Mouse (Mus musculus) small intestine, adult 2 months (tissue): ENCODE data around the gene Llgl1. TPM values are rescaled to one million over a fixed set of nuclear protein-coding genes. Genes with fewer than 3 reads are reported as not detected.

ENCODE experiments used
- H3K27ac ChIP-seq: fragments of 200-500 bp; 2 replicates; pipeline ENCODE4 v1.5.1; 2012; ENCODE audit warnings: low read depth, low read length, control low read depth, inconsistent platforms; ENCODE audit not compliant: insufficient read depth
- H3K27me3 ChIP-seq: fragments of 200-500 bp; 2 replicates; pipeline ENCODE4 v1.6.1; 2012; ENCODE audit warnings: mild to moderate bottlenecking, moderate library complexity, low read length, inconsistent platforms; ENCODE audit not compliant: control insufficient read depth, insufficient read depth
- H3K36me3 ChIP-seq: fragments of 200-500 bp; 2 replicates; pipeline ENCODE4 v1.6.1; 2012; ENCODE audit warnings: mild to moderate bottlenecking, low read length, control low read depth, inconsistent platforms; ENCODE audit not compliant: control insufficient read depth, insufficient read depth
- H3K4me1 ChIP-seq: fragments of 200-500 bp; 2 replicates; pipeline ENCODE4 v1.6.1; 2012; ENCODE audit warnings: low read length, inconsistent platforms, mixed read lengths; ENCODE audit not compliant: control insufficient read depth, insufficient read depth, insufficient read length
- H3K4me3 ChIP-seq: fragments of 200-500 bp; 2 replicates; pipeline ENCODE4 v1.5.1; 2012; ENCODE audit warnings: low read depth, mild to moderate bottlenecking, control low read depth, inconsistent platforms, low read length, moderate library complexity
- CTCF ChIP-seq: fragments of 200-500 bp; IDR thresholded peaks from 2 replicates; pipeline ENCODE4 v1.5.1; 2012; ENCODE audit warnings: low read depth, mild to moderate bottlenecking, control low read depth, inconsistent platforms, low read length, moderate library complexity, mixed read lengths; ENCODE audit not compliant: insufficient replicate concordance, insufficient read length; ENCODE audit errors: extremely low read depth
- POLR2A ChIP-seq: fragments of 200-500 bp; IDR thresholded peaks from 2 replicates; pipeline ENCODE4 v1.6.1; 2012; ENCODE audit warnings: low read depth, mild to moderate bottlenecking, control low read depth, inconsistent platforms, low read length, moderate library complexity
- WGBS: fragments of 180-500 bp; shearing (Covaris S2); methylation state at CpG from one replicate; pipeline ENCODE4 v1.1.7; 2018; 5-methylcytosine and 5-hydroxymethylcytosine counted together
- polyA plus RNA-seq: library from polyadenylated mRNA; depleted of rRNA; stranded (reverse); fragments of >200 nt; gene quantifications from 2 replicates; pipeline ENCODE4 v1.2.3, GENCODE M21; 2012; rRNA removed

The Llgl1 gene
- polyA plus RNA-seq, 1 experiment = 32.4 TPM

DNA sequence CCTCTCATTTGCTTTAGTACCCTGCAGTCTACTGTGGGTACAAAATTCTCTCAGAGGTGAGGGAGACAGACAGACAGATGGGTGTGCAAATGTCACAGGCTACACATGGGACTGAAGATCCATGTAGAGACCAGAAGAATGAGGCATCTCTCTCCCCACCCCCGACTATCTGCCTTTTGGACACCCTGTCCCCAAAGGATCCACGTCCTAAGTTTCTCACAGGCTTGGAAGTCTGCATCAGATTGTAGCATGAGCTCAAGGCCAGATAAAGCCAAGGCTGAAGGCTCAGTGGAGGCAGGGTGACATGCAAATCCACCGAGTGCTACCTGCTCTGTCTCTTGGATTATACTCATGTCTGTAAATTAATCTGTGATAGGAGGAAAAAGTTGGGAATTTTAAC lies 37.0 kb downstream of the Llgl1 start:
- H3K27ac ChIP-seq = no peak overlapping the region
- 87% methylated on average over 3 of the region's 3 CpGs for WGBS
- H3K36me3 ChIP-seq = peaks cover 15% of the 10 kb centered on the region

DNA sequence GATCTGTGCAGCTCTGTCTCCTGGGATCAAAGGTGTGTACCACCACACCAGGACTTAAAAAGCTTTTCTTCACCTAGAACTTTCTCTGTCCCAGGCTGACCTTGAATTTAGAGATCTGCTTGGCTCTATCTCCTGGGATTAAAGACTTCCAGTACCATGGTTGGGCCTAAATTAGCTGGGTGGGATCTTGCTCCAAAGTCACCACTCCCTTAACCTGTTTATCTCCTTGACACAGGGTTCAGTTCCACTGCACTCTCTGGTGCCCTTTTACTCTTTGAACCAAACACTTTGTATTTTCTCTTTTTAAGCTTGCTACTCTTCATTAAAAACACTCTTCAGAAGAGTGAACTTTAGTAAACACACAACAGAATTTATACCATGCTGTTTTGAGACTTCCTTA lies 37.9 kb downstream of the Llgl1 start:
- Histone ChIP-seq H3K36me3 (peaks cover 19% of the 10 kb centered on the region), H3K27ac (no peak overlapping the region)

More for the DNA sequence above, 37.0 kb downstream of the Llgl1 start:
- TF ChIP-seq POLR2A (no peak), CTCF (no peak)
- Histone ChIP-seq H3K4me3 (no peak overlapping the region), H3K4me1 (no peaks in the 10 kb centered on the region), H3K27me3 (no peaks in the 10 kb centered on the region)

DNA sequence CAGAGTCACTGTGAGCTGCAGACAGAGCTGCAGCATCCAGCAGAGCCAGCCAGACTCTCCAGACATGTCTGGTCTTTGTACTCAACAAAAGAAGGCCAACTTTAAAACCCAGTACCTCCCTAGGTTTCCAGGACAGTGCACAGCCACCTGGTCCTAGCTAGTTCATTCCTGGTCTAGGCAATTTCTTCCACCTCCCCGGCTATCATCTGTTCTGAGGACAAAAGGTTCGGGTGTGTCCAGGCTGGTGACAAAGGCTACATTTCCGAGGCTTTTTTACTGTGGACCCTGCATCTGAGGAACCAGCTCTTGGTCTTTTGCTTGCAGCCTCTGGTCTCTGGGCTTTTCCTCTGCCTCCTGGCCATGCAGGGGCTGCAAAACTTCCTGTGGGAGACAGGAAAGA lies 40.8 kb downstream of the Llgl1 start:
- Histone ChIP-seq H3K27ac (no peak overlapping the region), H3K27me3 (no peaks in the 10 kb centered on the region), H3K4me1 (no peaks in the 10 kb centered on the region), H3K36me3 (peaks cover 22% of the 10 kb centered on the region), H3K4me3 (no peak overlapping the region)
- 56% methylated on average over 3 of the region's 3 CpGs for WGBS
- TF ChIP-seq POLR2A = no peak
- TF ChIP-seq CTCF = no peak

More for the DNA sequence above, 37.9 kb downstream of the Llgl1 start:
- no peak for TF ChIP-seq CTCF
- TF ChIP-seq POLR2A = no peak
- Histone ChIP-seq H3K27me3 (no peaks in the 10 kb centered on the region), H3K4me3 (no peak overlapping the region), H3K4me1 (no peaks in the 10 kb centered on the region)

DNA sequence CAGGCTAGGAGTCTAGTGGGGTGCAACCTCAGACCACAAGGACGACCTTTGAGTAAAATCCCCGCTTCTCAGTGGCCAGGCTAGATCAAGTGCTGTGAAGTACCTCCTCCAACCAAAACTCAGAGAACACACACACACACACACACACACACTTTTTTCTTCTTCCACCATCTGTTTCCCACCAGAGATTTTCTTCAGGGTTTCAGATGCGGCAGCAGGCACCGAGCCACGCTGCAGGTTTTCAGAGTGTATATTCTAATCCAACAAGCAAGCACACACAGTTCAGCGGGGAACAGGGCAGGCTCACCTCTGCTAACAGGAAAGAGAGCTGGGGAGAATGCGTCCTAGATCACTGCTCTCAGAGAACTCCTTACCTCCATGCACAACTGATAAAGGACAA lies 56.0 kb downstream of the Llgl1 start:
- TF ChIP-seq CTCF (no peak), POLR2A (no peak)
- Histone ChIP-seq H3K4me3 (no peak overlapping the region), H3K27ac (no peak overlapping the region), H3K36me3 (peaks cover 46% of the 10 kb centered on the region), H3K4me1 (no peaks in the 10 kb centered on the region), H3K27me3 (no peaks in the 10 kb centered on the region)
- WGBS = 89% methylated on average over 7 of the region's 7 CpGs

DNA sequence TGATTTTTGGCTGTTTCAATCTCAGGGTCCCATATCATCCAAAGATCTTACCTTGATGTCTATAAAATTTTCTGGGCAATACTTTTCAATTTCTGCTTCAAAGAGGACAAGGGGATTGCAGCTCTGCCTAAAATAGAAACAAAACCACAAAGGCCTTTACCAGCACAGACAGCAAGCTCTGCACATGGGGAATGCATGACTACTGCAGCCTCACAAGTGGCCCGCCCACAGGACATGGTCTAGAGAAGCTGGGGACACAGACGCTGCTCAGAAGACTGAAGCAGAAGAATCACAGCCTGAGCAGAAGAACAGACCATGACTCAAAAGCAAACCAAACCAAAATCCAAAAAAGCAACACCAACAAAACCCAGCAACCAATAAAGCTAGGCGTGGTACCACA lies 62.2 kb downstream of the Llgl1 start:
- H3K27me3 ChIP-seq = no peaks in the 10 kb centered on the region
- no peak overlapping the region for H3K27ac ChIP-seq
- no peak for TF ChIP-seq CTCF
- no peak for TF ChIP-seq POLR2A
- H3K4me3 ChIP-seq = no peak overlapping the region
- H3K4me1 ChIP-seq = peaks cover 1% of the 10 kb centered on the region; the same call in 1 of the 2 replicates
- peaks cover 25% of the 10 kb centered on the region for H3K36me3 ChIP-seq
- 88% methylated on average over 3 of the region's 3 CpGs for WGBS

Other genes starting within 250 kb of the Llgl1 start
- gene Drg2, start 245.1 kb upstream of the Llgl1 start, polyA plus RNA-seq = 18.0 and 31.5 TPM in 2 replicates
- gene Myo15, start 230.4 kb upstream of the Llgl1 start, polyA plus RNA-seq = 0.04 and 0.05 TPM in 2 replicates
- 12.2 and 20.4 TPM in 2 replicates for gene Alkbh5, start 163.3 kb upstream of the Llgl1 start, polyA plus RNA-seq
- gene Flii, start 27.5 kb downstream of the Llgl1 start, polyA plus RNA-seq = 130 and 350 TPM in 2 replicates
- gene Mief2, start 28.7 kb downstream of the Llgl1 start, polyA plus RNA-seq = 9.3 and 9.5 TPM in 2 replicates
- 3.0 and 4.7 TPM in 2 replicates for gene Top3a, start 77.6 kb downstream of the Llgl1 start, polyA plus RNA-seq
- gene Smcr8, start 77.8 kb downstream of the Llgl1 start, polyA plus RNA-seq = 3.8 and 5.8 TPM in 2 replicates
- 9.7 and 15.3 TPM in 2 replicates for gene Shmt1, start 112.0 kb downstream of the Llgl1 start, polyA plus RNA-seq
- 17.7 and 34.1 TPM in 2 replicates for gene Dhrs7b, start 130.9 kb downstream of the Llgl1 start, polyA plus RNA-seq
- gene Tmem11, start 179.5 kb downstream of the Llgl1 start, polyA plus RNA-seq = 35.6 and 55.5 TPM in 2 replicates
- 7.1 and 13.2 TPM in 2 replicates for gene Natd1, start 215.0 kb downstream of the Llgl1 start, polyA plus RNA-seq
- 71.6 and 98.9 TPM in 2 replicates for gene Map2k3, start 232.3 kb downstream of the Llgl1 start, polyA plus RNA-seq